Mouse (Mus musculus): ENCODE data around the gene Tm9sf1. TPM values are rescaled to one million over a fixed set of nuclear protein-coding genes. Genes with fewer than 3 reads are reported as not detected.
A peak's percentile ranks its signal among the peaks of the same experiment; 100 is the strongest.

Gene Tm9sf1
- total and polyA plus RNA-seq, 2 experiments from 2014 or later: 62.8 to 67.4 TPM

- peak overlapping the region; percentile 96 for H3K27ac ChIP-seq (ENCODE audit: low read depth)
Measured at GRCm38 (mm10) chr14:55592226-55592625, 51.4 kb downstream of the Tm9sf1 start.

DNA sequence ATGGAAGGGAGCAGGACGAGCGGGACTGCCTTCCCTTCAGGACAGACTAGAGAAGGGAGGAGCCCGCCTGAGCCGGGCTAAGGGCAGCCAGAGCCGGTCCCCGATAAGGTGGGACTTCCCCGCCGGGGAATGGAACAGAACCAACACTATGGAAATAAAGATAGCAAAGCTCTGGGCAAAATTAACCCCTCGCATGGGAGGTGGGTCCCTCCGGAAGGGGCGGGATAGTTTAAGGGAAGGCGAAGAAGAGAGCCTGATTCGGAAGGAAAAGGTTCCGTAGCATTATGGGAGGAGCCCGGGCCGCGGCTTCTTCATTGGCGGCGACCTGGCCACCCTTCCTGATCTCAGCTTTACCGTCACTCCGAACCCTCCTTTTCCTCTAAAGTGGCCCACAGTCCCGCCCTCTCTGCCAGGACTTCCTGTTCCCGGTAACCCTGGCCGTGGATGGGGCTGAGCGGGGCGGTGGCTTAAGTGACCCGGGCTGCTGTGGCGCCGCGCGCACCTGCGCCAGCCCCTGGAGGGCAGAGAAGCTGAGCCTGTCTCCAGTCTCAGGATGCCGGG is 52.2 kb downstream of the Tm9sf1 start, which contains the start of gene Rnf31:
TSS of gene Rnf31 (plus strand) at position 378 of the 561 bp plus-strand sequence.
- under 1% methylated on average over 33 of the region's 33 CpGs for WGBS
- DNase-seq (ENCODE audit: low spot score): peak; percentile 99
- Histone ChIP-seq H3K4me1 (ENCODE audit: control insufficient read depth, insufficient read depth) (peaks cover 12% of the 10 kb centered on the region), H3K9me3 (replicated peaks; ENCODE audit: control insufficient read depth, low read length) (no peaks in the 10 kb centered on the region), H3K36me3 (replicated peaks; ENCODE audit: control insufficient read depth, insufficient read depth, low read length) (peaks cover 44% of the 10 kb centered on the region), H3K27ac (ENCODE audit: low read depth) (peak within 1 kb of the TSS; percentile 96), H3K27me3 (ENCODE audit: control insufficient read depth, insufficient read depth, low read length) (no peaks in the 10 kb centered on the region), H3K4me2 (ENCODE audit: low read depth, low read length) (peak within 1 kb of the TSS; percentile 93), H3K9ac (replicated peaks; ENCODE audit: low read depth, low read length) (peak within 1 kb of the TSS; percentile 72), H3K4me3 (ENCODE audit: low read depth, low read length) (peak within 1 kb of the TSS; percentile 79)
- TF ChIP-seq EP300 (IDR thresholded peaks at IDR 0.05; ENCODE audit: low read depth) (peak; percentile 82; the same call in 1 of the 2 replicates), CTCF (IDR thresholded peaks at IDR 0.05; ENCODE audit: low read depth) (no peak)
- ATAC-seq (ENCODE audit: insufficient read depth, low read depth): peak; percentile 86

More at GRCm38 (mm10) chr14:55592226-55592625, 51.4 kb downstream of the Tm9sf1 start:
- H3K9me3 ChIP-seq (replicated peaks; ENCODE audit: control insufficient read depth, low read length): no peaks in the 10 kb centered on the region
- ATAC-seq (ENCODE audit: insufficient read depth, low read depth) (no peak), DNase-seq (ENCODE audit: low spot score) (no peak)
- peak overlapping the region; percentile 72 for H3K9ac ChIP-seq (replicated peaks; ENCODE audit: low read depth, low read length)
- H3K4me1 ChIP-seq (ENCODE audit: control insufficient read depth, insufficient read depth): peaks cover 12% of the 10 kb centered on the region
- H3K36me3 ChIP-seq (replicated peaks; ENCODE audit: control insufficient read depth, insufficient read depth, low read length): peaks cover 52% of the 10 kb centered on the region
- H3K4me3 ChIP-seq (ENCODE audit: low read depth, low read length): peak overlapping the region; percentile 79
- no peaks in the 10 kb centered on the region for H3K27me3 ChIP-seq (ENCODE audit: control insufficient read depth, insufficient read depth, low read length)
- peak overlapping the region; percentile 93 for H3K4me2 ChIP-seq (ENCODE audit: low read depth, low read length)
- 3% methylated on average over 16 of the region's 16 CpGs for WGBS
- TF ChIP-seq EP300 (IDR thresholded peaks at IDR 0.05; ENCODE audit: low read depth) (no peak), CTCF (IDR thresholded peaks at IDR 0.05; ENCODE audit: low read depth) (no peak)

DNA sequence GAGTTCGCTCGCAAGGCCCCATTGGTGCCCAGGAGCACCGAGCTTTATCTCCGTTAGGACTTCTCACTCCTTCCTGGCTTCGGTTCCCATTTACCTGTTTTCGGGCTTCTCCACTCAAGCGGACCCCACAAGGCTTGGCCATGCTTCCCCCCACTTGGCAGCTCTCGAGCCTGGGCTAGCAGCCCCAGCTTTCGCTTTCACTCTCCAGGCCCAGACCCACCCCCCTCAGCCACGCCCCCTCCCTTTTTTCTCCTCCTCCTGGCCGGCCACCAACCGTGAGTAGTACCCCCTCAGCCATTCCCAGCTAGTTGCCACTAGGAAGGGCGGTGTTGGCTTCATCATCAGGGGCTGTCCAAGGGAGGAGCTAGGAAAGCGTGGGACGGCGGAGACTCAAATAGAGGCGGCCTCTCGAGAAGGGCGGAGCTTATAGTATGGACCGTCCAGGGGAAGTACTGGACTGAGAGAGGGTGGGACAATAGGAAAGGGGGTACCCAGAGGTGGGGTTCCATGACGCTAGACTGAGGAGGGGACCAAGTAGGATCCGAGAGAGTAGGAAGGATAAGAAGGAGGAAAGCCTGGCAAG is 52.8 kb downstream of the Tm9sf1 start, which contains the start of gene Psme2:
TSS of gene Psme2 (minus strand) at position 366 of the 583 bp plus-strand sequence.
- Histone ChIP-seq H3K4me3 (ENCODE audit: low read depth, low read length) (peak within 1 kb of the TSS; percentile 79), H3K27ac (ENCODE audit: low read depth) (peak within 1 kb of the TSS; percentile 96), H3K9me3 (replicated peaks; ENCODE audit: control insufficient read depth, low read length) (no peaks in the 10 kb centered on the region), H3K27me3 (ENCODE audit: control insufficient read depth, insufficient read depth, low read length) (no peaks in the 10 kb centered on the region), H3K4me2 (ENCODE audit: low read depth, low read length) (peak within 1 kb of the TSS; percentile 93), H3K9ac (replicated peaks; ENCODE audit: low read depth, low read length) (peak within 1 kb of the TSS; percentile 72), H3K36me3 (replicated peaks; ENCODE audit: control insufficient read depth, insufficient read depth, low read length) (peaks cover 38% of the 10 kb centered on the region), H3K4me1 (ENCODE audit: control insufficient read depth, insufficient read depth) (peaks cover 14% of the 10 kb centered on the region)
- DNase-seq (ENCODE audit: low spot score) (peak; percentile 100), ATAC-seq (ENCODE audit: insufficient read depth, low read depth) (peak; percentile 94)
- TF ChIP-seq EP300 (IDR thresholded peaks at IDR 0.05; ENCODE audit: low read depth) (no peak), CTCF (IDR thresholded peaks at IDR 0.05; ENCODE audit: low read depth) (no peak; the same call in 1 of the 2 replicates)
- 0% methylated on average over 22 of the region's 22 CpGs for WGBS

- Histone ChIP-seq H3K9ac (replicated peaks; ENCODE audit: low read depth, low read length) (peak overlapping the region; percentile 63), H3K4me1 (ENCODE audit: control insufficient read depth, insufficient read depth) (peaks cover 23% of the 10 kb centered on the region), H3K27ac (ENCODE audit: low read depth) (peak overlapping the region; percentile 96), H3K4me3 (ENCODE audit: low read depth, low read length) (peak overlapping the region; percentile 79), H3K36me3 (replicated peaks; ENCODE audit: control insufficient read depth, insufficient read depth, low read length) (peaks cover 29% of the 10 kb centered on the region), H3K4me2 (ENCODE audit: low read depth, low read length) (peak overlapping the region; percentile 93), H3K27me3 (ENCODE audit: control insufficient read depth, insufficient read depth, low read length) (no peaks in the 10 kb centered on the region), H3K9me3 (replicated peaks; ENCODE audit: control insufficient read depth, low read length) (no peaks in the 10 kb centered on the region)
- 81% methylated on average over 11 of the region's 11 CpGs for WGBS
- no peak for DNase-seq (ENCODE audit: low spot score)
- no peak for ATAC-seq (ENCODE audit: insufficient read depth, low read depth)
- TF ChIP-seq EP300 (IDR thresholded peaks at IDR 0.05; ENCODE audit: low read depth): no peak
- TF ChIP-seq CTCF (IDR thresholded peaks at IDR 0.05; ENCODE audit: low read depth): no peak
Measured at GRCm38 (mm10) chr14:55589771-55590448, 53.7 kb downstream of the Tm9sf1 start.

- 93% methylated on average over 5 of the region's 5 CpGs for WGBS
- TF ChIP-seq EP300 (IDR thresholded peaks at IDR 0.05; ENCODE audit: low read depth) (no peak), CTCF (IDR thresholded peaks at IDR 0.05; ENCODE audit: low read depth) (no peak)
- ATAC-seq (ENCODE audit: insufficient read depth, low read depth) (no peak), DNase-seq (ENCODE audit: low spot score) (no peak)
- Histone ChIP-seq H3K27ac (ENCODE audit: low read depth) (no peak overlapping the region), H3K27me3 (ENCODE audit: control insufficient read depth, insufficient read depth, low read length) (no peaks in the 10 kb centered on the region), H3K4me2 (ENCODE audit: low read depth, low read length) (no peak overlapping the region), H3K9ac (replicated peaks; ENCODE audit: low read depth, low read length) (no peak overlapping the region), H3K36me3 (replicated peaks; ENCODE audit: control insufficient read depth, insufficient read depth, low read length) (peaks cover 23% of the 10 kb centered on the region), H3K9me3 (replicated peaks; ENCODE audit: control insufficient read depth, low read length) (no peaks in the 10 kb centered on the region), H3K4me3 (ENCODE audit: low read depth, low read length) (no peak overlapping the region), H3K4me1 (ENCODE audit: control insufficient read depth, insufficient read depth) (peaks cover 23% of the 10 kb centered on the region)
Measured at GRCm38 (mm10) chr14:55589271-55589670, 54.3 kb downstream of the Tm9sf1 start.

Data from heart, postnatal 0 days (tissue).